Mouse (Mus musculus): ENCODE results near the gene Fkbp9. TPM values are rescaled to one million over a fixed set of nuclear protein-coding genes. Genes with fewer than 3 reads are reported as not detected.

Fkbp9 gene
- polyA plus RNA-seq, 1 experiment from 2014 or later = 154 TPM

DNA sequence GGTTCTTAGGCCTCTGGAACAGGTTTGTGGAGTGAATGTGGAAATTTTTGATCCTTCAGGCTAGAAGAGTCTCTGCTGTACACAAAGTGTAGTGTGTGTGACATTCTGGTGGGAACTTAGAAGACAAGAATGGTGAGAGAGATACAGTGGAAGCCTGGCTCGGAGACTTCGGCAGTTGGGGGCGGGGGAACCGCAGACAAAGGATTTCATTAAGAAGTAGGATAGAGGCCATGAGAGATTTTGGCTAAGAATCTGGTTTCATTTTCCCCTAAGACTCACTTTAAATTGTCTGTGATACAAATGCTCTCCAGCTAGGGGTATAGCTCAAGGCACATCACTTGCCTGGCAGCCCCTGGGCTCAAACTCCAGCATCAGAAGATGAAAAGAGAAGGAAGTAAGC is 26.8 kb upstream of the Fkbp9 start:
- 83% methylated on average over 4 of the region's 4 CpGs for WGBS
- Histone ChIP-seq H3K4me1 (replicated peaks) (no peaks in the 10 kb centered on the region), H3K9me3 (replicated peaks) (no peaks in the 10 kb centered on the region), H3K4me3 (no peak overlapping the region), H3K27ac (ENCODE audit: poor library complexity, severe bottlenecking) (no peak overlapping the region), H3K4me2 (no peak overlapping the region), H3K9ac (no peak overlapping the region), H3K27me3 (replicated peaks) (no peaks in the 10 kb centered on the region), H3K36me3 (no peaks in the 10 kb centered on the region)
- ATAC-seq (ENCODE audit: insufficient number of reproducible peaks, low FRiP score) = no peak

GRCm38 (mm10) chr6:56806195-56806594 is 25.7 kb upstream of the Fkbp9 start:
- Histone ChIP-seq H3K36me3 (no peaks in the 10 kb centered on the region), H3K4me3 (no peak overlapping the region), H3K27me3 (replicated peaks) (no peaks in the 10 kb centered on the region), H3K9me3 (replicated peaks) (no peaks in the 10 kb centered on the region), H3K4me1 (replicated peaks) (no peaks in the 10 kb centered on the region), H3K27ac (ENCODE audit: poor library complexity, severe bottlenecking) (no peak overlapping the region), H3K4me2 (no peak overlapping the region), H3K9ac (no peak overlapping the region)
- 70% methylated on average over 2 of the region's 2 CpGs for WGBS
- no peak for ATAC-seq (ENCODE audit: insufficient number of reproducible peaks, low FRiP score)

- H3K27ac ChIP-seq (ENCODE audit: poor library complexity, severe bottlenecking) = no peak overlapping the region
- H3K4me3 ChIP-seq = no peak overlapping the region
- no peaks in the 10 kb centered on the region for H3K27me3 ChIP-seq (replicated peaks)
- H3K4me1 ChIP-seq (replicated peaks) = no peaks in the 10 kb centered on the region
- H3K9ac ChIP-seq = no peak overlapping the region
- no peaks in the 10 kb centered on the region for H3K9me3 ChIP-seq (replicated peaks)
- no peaks in the 10 kb centered on the region for H3K36me3 ChIP-seq
- no peak overlapping the region for H3K4me2 ChIP-seq
- peak; percentile 64; the same call in 1 of the 2 replicates for ATAC-seq (ENCODE audit: insufficient number of reproducible peaks, low FRiP score)
- 16% methylated on average over 3 of the region's 3 CpGs for WGBS
Observed at GRCm38 (mm10) chr6:56808656-56809055, 23.2 kb upstream of the Fkbp9 start.

- 68% methylated on average over 2 of the region's 2 CpGs for WGBS
Observed at GRCm38 (mm10) chr6:56813332-56813731, 18.5 kb upstream of the Fkbp9 start.

DNA sequence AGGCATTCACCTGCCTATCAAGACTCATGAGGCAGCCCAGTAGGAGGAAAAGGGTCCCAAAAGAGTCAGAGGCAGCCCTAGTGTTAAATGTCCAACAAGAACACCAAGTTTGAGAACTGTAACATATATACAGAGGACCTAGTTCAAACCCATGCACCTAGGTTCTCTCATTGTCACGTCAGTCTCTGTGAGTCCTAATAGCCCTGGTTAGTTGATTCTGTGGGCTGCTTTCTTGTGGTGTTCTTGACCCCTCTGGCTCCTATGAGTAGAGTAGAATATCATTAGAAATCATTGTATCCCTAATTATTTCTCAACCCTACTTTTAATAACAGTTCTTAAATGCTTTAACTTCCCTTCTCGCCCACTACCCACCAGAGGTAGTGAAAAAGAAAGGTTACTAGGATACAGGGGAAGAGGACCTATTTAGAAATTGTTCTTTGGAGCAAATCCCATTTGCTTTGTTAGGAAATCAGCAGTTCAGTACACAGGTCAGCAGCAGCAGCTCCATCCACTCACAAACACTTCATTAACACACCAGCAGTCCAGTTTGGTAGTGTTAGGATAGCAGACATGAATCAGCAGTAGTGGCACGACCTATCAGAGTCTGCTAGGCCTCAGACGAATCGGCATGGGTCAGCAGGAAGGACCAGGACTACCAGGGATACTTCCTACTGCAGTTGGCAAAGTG is 13.3 kb upstream of the Fkbp9 start:
- Histone ChIP-seq H3K27ac (ENCODE audit: poor library complexity, severe bottlenecking) (no peak overlapping the region), H3K36me3 (no peaks in the 10 kb centered on the region), H3K4me1 (replicated peaks) (no peaks in the 10 kb centered on the region), H3K9ac (no peak overlapping the region), H3K27me3 (replicated peaks) (no peaks in the 10 kb centered on the region), H3K4me3 (no peak overlapping the region), H3K4me2 (no peak overlapping the region), H3K9me3 (replicated peaks) (no peaks in the 10 kb centered on the region)
- ATAC-seq (ENCODE audit: insufficient number of reproducible peaks, low FRiP score) = no peak
- WGBS = 62% methylated on average over 5 of the region's 5 CpGs

More at GRCm38 (mm10) chr6:56813332-56813731, 18.5 kb upstream of the Fkbp9 start:
- H3K4me1 ChIP-seq (replicated peaks) = no peaks in the 10 kb centered on the region
- no peak overlapping the region for H3K9ac ChIP-seq
- no peak overlapping the region for H3K4me2 ChIP-seq
- H3K27me3 ChIP-seq (replicated peaks) = no peaks in the 10 kb centered on the region
- H3K4me3 ChIP-seq = no peak overlapping the region
- ATAC-seq (ENCODE audit: insufficient number of reproducible peaks, low FRiP score) = no peak
- no peaks in the 10 kb centered on the region for H3K36me3 ChIP-seq
- H3K27ac ChIP-seq (ENCODE audit: poor library complexity, severe bottlenecking) = no peak overlapping the region
- no peaks in the 10 kb centered on the region for H3K9me3 ChIP-seq (replicated peaks)

- ATAC-seq (ENCODE audit: insufficient number of reproducible peaks, low FRiP score) = no peak
Observed at GRCm38 (mm10) chr6:56819124-56819487, 12.8 kb upstream of the Fkbp9 start.

GRCm38 (mm10) chr6:56825657-56826056 is 6.2 kb upstream of the Fkbp9 start:
- Histone ChIP-seq H3K27ac (ENCODE audit: poor library complexity, severe bottlenecking) (no peak overlapping the region), H3K4me2 (no peak overlapping the region), H3K9me3 (replicated peaks) (no peaks in the 10 kb centered on the region), H3K27me3 (replicated peaks) (no peaks in the 10 kb centered on the region), H3K4me3 (no peak overlapping the region), H3K4me1 (replicated peaks) (no peaks in the 10 kb centered on the region), H3K9ac (no peak overlapping the region), H3K36me3 (no peaks in the 10 kb centered on the region)
- WGBS = 53% methylated on average over 3 of the region's 3 CpGs
- ATAC-seq (ENCODE audit: insufficient number of reproducible peaks, low FRiP score) = no peak

More at GRCm38 (mm10) chr6:56819124-56819487, 12.8 kb upstream of the Fkbp9 start:
- Histone ChIP-seq H3K9ac (no peak overlapping the region), H3K27me3 (replicated peaks) (no peaks in the 10 kb centered on the region), H3K4me2 (no peak overlapping the region), H3K4me1 (replicated peaks) (no peaks in the 10 kb centered on the region), H3K36me3 (no peaks in the 10 kb centered on the region), H3K9me3 (replicated peaks) (no peaks in the 10 kb centered on the region), H3K4me3 (no peak overlapping the region), H3K27ac (ENCODE audit: poor library complexity, severe bottlenecking) (no peak overlapping the region)
- WGBS = 77% methylated on average over 2 of the region's 2 CpGs

DNA sequence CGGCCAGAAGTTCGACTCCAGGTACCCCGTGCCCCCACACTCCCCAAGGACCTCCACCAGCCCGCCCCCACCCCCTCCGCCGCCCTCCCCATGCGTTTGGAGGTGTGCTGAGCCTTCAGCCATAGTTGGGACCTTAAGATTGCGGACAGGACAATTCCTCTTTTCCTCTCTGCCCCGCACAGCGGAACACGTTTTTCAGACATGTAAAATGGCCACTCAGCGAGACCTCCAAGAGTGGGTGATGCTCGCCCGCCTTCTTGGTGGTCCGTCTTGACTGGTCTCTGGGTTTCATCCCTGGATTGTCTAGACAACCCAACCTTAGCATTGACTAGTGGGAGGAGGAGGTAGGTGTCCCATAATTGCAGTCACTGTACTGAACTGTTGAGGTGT is 543 bp downstream of the Fkbp9 start:
- under 1% methylated on average over 15 of the region's 15 CpGs for WGBS
- peak overlapping the region; percentile 94 for H3K4me3 ChIP-seq
- peaks cover 18% of the 10 kb centered on the region for H3K36me3 ChIP-seq
- peaks cover 9% of the 10 kb centered on the region for H3K4me1 ChIP-seq (replicated peaks)
- no peaks in the 10 kb centered on the region for H3K9me3 ChIP-seq (replicated peaks)
- ATAC-seq (ENCODE audit: insufficient number of reproducible peaks, low FRiP score) = peak; percentile 5; the same call in 1 of the 2 replicates
- H3K27me3 ChIP-seq (replicated peaks) = no peaks in the 10 kb centered on the region
- peak overlapping the region; percentile 92 for H3K27ac ChIP-seq (ENCODE audit: poor library complexity, severe bottlenecking)
- peak overlapping the region; percentile 91 for H3K4me2 ChIP-seq
- peak overlapping the region; percentile 94 for H3K9ac ChIP-seq

DNA sequence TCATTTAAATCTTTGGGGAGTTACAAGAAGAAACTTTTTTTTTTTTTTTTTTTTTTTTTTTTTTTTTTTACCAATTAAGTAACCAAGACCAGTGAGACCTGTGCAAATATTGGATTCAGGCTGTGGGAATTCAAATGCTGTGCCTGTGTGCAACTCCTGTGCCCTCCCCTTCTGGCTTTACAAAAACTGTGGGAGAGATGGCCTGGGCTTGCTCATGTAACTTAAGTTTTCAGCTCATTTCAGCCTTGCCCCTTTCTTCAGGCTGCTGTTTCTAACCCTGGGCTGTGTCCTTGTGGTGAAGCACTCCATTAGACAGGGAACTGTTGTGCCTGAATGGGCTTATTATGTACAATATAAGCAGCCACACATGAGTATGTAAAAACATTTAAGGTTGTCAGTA is 971 bp downstream of the Fkbp9 start:
- Histone ChIP-seq H3K27ac (ENCODE audit: poor library complexity, severe bottlenecking) (no peak overlapping the region), H3K9ac (peak overlapping the region; percentile 43; the same call in 1 of the 2 replicates), H3K4me1 (replicated peaks) (peaks cover 9% of the 10 kb centered on the region), H3K4me3 (peak overlapping the region; percentile 94), H3K36me3 (peaks cover 22% of the 10 kb centered on the region), H3K27me3 (replicated peaks) (no peaks in the 10 kb centered on the region), H3K4me2 (peak overlapping the region; percentile 91), H3K9me3 (replicated peaks) (no peaks in the 10 kb centered on the region)
- no peak for ATAC-seq (ENCODE audit: insufficient number of reproducible peaks, low FRiP score)

DNA sequence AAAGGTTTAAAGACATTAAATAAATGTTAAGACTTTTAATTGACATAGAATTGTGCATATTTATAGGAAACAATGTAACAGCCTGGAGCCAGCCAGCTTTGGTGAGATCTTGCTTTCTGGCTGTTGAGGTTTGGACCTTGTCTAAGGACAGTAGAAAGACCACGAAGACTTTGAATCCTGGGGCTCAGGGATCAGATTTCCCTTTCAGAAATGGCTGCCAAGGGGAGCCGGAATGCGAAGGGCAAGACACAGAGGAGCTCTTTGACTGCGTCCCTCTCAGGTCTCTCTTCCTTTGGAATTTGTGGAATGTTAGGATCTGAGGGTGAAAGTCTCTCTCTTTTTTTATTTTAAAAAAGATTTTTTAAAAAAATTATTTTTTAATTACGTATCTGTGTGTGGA is 2.9 kb downstream of the Fkbp9 start:
- WGBS = 58% methylated on average over 5 of the region's 5 CpGs

GRCm38 (mm10) chr6:56835532-56835931 is 3.7 kb downstream of the Fkbp9 start:
- Histone ChIP-seq H3K27ac (ENCODE audit: poor library complexity, severe bottlenecking) (no peak overlapping the region), H3K4me3 (no peak overlapping the region), H3K9ac (no peak overlapping the region), H3K4me2 (no peak overlapping the region), H3K4me1 (replicated peaks) (peaks cover 9% of the 10 kb centered on the region), H3K9me3 (replicated peaks) (no peaks in the 10 kb centered on the region), H3K27me3 (replicated peaks) (no peaks in the 10 kb centered on the region), H3K36me3 (peaks cover 27% of the 10 kb centered on the region)
- ATAC-seq (ENCODE audit: insufficient number of reproducible peaks, low FRiP score) = no peak
- WGBS = 83% methylated on average over 10 of the region's 10 CpGs

More for the DNA sequence above, 2.9 kb downstream of the Fkbp9 start:
- Histone ChIP-seq H3K4me3 (no peak overlapping the region), H3K4me2 (no peak overlapping the region), H3K4me1 (replicated peaks) (peaks cover 9% of the 10 kb centered on the region), H3K27me3 (replicated peaks) (no peaks in the 10 kb centered on the region), H3K27ac (ENCODE audit: poor library complexity, severe bottlenecking) (no peak overlapping the region), H3K36me3 (peaks cover 25% of the 10 kb centered on the region), H3K9ac (no peak overlapping the region), H3K9me3 (replicated peaks) (no peaks in the 10 kb centered on the region)
- no peak for ATAC-seq (ENCODE audit: insufficient number of reproducible peaks, low FRiP score)

DNA sequence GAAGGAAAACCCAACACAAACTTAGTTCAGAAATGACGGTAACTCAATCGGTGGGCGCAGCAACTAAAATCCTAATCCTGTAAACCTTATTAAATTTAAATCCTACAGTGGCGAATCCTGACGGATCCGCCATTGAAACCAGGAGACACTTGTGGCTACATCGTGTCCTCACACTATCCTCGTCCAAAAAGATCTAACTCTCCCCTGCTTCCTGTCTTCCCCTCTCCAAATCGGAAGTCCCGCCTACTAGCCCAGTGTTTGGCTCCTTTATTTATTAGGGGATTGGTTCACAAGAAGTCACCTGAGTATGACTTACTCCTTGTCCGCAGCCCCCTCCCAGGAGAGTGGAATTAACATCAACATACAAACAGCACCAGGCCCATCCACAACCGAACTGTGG is 5.3 kb downstream of the Fkbp9 start:
- no peak overlapping the region for H3K9ac ChIP-seq
- 91% methylated on average over 12 of the region's 12 CpGs for WGBS
- H3K4me2 ChIP-seq = no peak overlapping the region
- no peak overlapping the region for H3K27ac ChIP-seq (ENCODE audit: poor library complexity, severe bottlenecking)
- H3K27me3 ChIP-seq (replicated peaks) = no peaks in the 10 kb centered on the region
- H3K9me3 ChIP-seq (replicated peaks) = no peaks in the 10 kb centered on the region
- H3K36me3 ChIP-seq = peaks cover 28% of the 10 kb centered on the region
- ATAC-seq (ENCODE audit: insufficient number of reproducible peaks, low FRiP score) = no peak
- no peak overlapping the region for H3K4me3 ChIP-seq
- peaks cover 9% of the 10 kb centered on the region for H3K4me1 ChIP-seq (replicated peaks)
